Mouse (Mus musculus) lung, adult 2 months (tissue): ENCODE results near the gene Zc3h6. TPM values are rescaled to one million over a fixed set of nuclear protein-coding genes. Genes with fewer than 3 reads are reported as not detected.
A peak's percentile ranks its signal among the peaks of the same experiment; 100 is the strongest.
"Not testable (repeated sequence)": the region's sequence is repeated elsewhere in the genome, so short reads cannot be mapped to it uniquely, and the experiment has no call there.

Source experiments
- DNase-seq: peaks from one replicate; pipeline ENCODE4 v3.0.0; 2022
- H3K4me1 ChIP-seq: fragments of 200-500 bp; 2 replicates; pipeline ENCODE4 v1.6.1; 2011; ENCODE audit warnings: low read length; ENCODE audit not compliant: control insufficient read depth, insufficient read depth
- H3K4me3 ChIP-seq: fragments of 200-500 bp; replicated peaks from 2 replicates; pipeline ENCODE3; 2011; ENCODE audit warnings: low read depth, mild to moderate bottlenecking, control low read depth, low read length; ENCODE audit errors: extremely low read depth
- CTCF ChIP-seq: fragments of 200-500 bp; IDR thresholded peaks from 2 replicates; pipeline ENCODE4 v1.5.1; 2011; ENCODE audit warnings: mild to moderate bottlenecking, low read length, control low read depth; ENCODE audit not compliant: insufficient read depth
- POLR2A ChIP-seq: fragments of 200-500 bp; IDR thresholded peaks from 2 replicates; pipeline ENCODE4 v1.6.1; 2011; ENCODE audit warnings: low read depth, mild to moderate bottlenecking, control low read depth, low read length, borderline replicate concordance; ENCODE audit errors: extremely low read depth
- WGBS: fragments of 180-500 bp; shearing (Covaris S2); methylation state at CpG from one replicate; pipeline ENCODE4 v1.1.7; 2018; 5-methylcytosine and 5-hydroxymethylcytosine counted together
- polyA plus RNA-seq: library from polyadenylated mRNA; depleted of rRNA; stranded (reverse); fragments of >200 nt; gene quantifications from 2 replicates; pipeline ENCODE4 v1.2.3, GENCODE M21; 2012

Zc3h6 gene
- polyA plus RNA-seq, 1 experiment, result 1.3 TPM

DNA sequence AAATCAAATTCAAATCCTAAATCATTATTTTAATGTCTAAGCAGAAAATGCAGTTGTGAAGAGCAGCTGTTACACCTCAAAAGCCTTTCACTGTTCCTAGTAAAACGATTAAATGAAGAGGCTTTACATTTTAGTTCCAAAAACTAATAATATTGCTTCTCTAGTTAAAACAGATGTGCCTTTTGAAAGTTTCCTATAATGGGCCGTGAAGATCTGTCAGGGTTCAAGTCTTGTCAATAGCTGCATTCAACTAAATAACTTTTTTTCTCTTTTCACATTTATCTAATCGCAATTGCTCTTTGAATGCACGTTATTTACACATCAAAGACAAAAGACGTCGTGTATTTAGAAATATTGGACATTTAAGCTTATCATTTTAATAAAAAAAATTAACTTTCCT, 966 bp upstream of the Zc3h6 start:
- no peak for TF ChIP-seq POLR2A
- no peak for TF ChIP-seq CTCF
- H3K4me1 ChIP-seq, result peaks cover 2% of the 10 kb centered on the region; the same call in 1 of the 2 replicates
- peak overlapping the region; percentile 38 for H3K4me3 ChIP-seq
- DNase-seq, result no peak
- 13% methylated on average over 6 of the region's 6 CpGs for WGBS

- WGBS, result 1% methylated on average over 80 of the region's 80 CpGs
- no peak for TF ChIP-seq CTCF
- TF ChIP-seq POLR2A, result no peak
- H3K4me1 ChIP-seq, result peaks cover 2% of the 10 kb centered on the region
Observed at GRCm38 (mm10) chr2:128967661-128968441, 649 bp downstream of the Zc3h6 start, which contains the start of gene Gm10762. Gene Gm10762 (minus strand): TSS chr2:128967725.

GRCm38 (mm10) chr2:128968475-128969083, 1.4 kb downstream of the Zc3h6 start:
- DNase-seq, result no peak
- TF ChIP-seq CTCF (no peak), POLR2A (no peak)
- Histone ChIP-seq H3K4me3 (no peak overlapping the region), H3K4me1 (peaks cover 2% of the 10 kb centered on the region)

More at GRCm38 (mm10) chr2:128967661-128968441, 649 bp downstream of the Zc3h6 start, which contains the start of gene Gm10762:
- DNase-seq, result peak; percentile 84
- H3K4me3 ChIP-seq, result peak within 1 kb of the TSS; percentile 79

- TF ChIP-seq POLR2A (no peak), CTCF (no peak)
- no peaks in the 10 kb centered on the region; the same call in 1 of the 2 replicates for H3K4me1 ChIP-seq
- DNase-seq, result no peak
- no peak overlapping the region for H3K4me3 ChIP-seq
Observed at GRCm38 (mm10) chr2:128972301-128972700, 5.1 kb downstream of the Zc3h6 start.

GRCm38 (mm10) chr2:128975572-128975971, 8.4 kb downstream of the Zc3h6 start:
- no peak for DNase-seq
- Histone ChIP-seq H3K4me1 (no peaks in the 10 kb centered on the region; the same call in 1 of the 2 replicates), H3K4me3 (no peak overlapping the region)
- 70% methylated on average over 4 of the region's 4 CpGs for WGBS
- TF ChIP-seq CTCF, result no peak
- TF ChIP-seq POLR2A, result no peak

DNA sequence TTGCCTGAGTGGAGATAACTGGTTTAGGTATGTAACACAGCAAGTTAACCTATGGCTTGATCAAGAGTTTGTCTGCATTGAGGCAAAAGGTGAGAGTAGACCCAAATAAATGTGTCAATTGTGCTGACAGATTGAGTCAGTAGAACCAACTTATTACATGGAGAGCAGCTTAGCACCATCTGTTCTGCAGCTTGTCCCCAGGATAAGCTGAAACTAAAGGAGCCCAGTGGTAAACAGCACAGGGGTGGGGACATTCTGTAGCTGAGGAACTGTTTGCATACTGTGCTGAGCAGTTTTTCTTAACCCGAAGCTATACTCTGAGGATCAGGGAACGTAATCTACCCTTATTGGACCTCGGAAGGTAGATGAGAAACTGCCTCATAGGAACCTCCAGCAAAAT, 17.5 kb downstream of the Zc3h6 start:
- no peak for TF ChIP-seq POLR2A
- TF ChIP-seq CTCF, result no peak
- Histone ChIP-seq H3K4me1 (no peaks in the 10 kb centered on the region), H3K4me3 (no peak overlapping the region)
- 83% methylated on average over 3 of the region's 3 CpGs for WGBS
- no peak for DNase-seq

DNA sequence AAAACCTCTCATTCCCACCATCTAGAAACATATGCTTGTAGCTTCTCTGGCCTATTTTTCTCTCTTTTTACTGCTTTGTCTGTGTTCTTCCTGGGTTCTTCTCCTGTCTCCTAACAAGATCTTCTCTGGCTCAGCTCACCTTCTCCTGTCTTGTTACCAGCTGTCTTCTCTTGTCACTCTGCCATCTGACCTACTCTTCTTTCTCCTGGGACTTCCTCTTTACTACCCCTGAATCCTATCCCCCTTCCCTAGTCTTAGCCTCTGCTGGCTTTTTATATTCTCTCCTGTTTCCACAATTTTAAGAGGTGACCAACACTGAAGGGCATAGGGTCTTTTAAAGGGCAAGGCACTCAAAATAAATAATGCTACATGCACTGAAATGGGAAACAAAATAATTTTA, 37.7 kb downstream of the Zc3h6 start:
- Histone ChIP-seq H3K4me1 (no peaks in the 10 kb centered on the region), H3K4me3 (no peak overlapping the region)
- DNase-seq, result no peak
- no peak for TF ChIP-seq POLR2A
- no peak for TF ChIP-seq CTCF

GRCm38 (mm10) chr2:129006194-129006749, 39.1 kb downstream of the Zc3h6 start:
- Histone ChIP-seq H3K4me1 (no peaks in the 10 kb centered on the region), H3K4me3 (no peak overlapping the region)
- 74% methylated on average over 4 of the region's 4 CpGs for WGBS
- DNase-seq, result no peak
- TF ChIP-seq POLR2A, result no peak
- no peak for TF ChIP-seq CTCF

- not testable (repeated sequence) for H3K4me1 ChIP-seq, H3K4me3 ChIP-seq, DNase-seq
- 75% methylated on average over 2 of the region's 2 CpGs for WGBS
Observed at GRCm38 (mm10) chr2:129008867-129009266, 41.7 kb downstream of the Zc3h6 start.

DNA sequence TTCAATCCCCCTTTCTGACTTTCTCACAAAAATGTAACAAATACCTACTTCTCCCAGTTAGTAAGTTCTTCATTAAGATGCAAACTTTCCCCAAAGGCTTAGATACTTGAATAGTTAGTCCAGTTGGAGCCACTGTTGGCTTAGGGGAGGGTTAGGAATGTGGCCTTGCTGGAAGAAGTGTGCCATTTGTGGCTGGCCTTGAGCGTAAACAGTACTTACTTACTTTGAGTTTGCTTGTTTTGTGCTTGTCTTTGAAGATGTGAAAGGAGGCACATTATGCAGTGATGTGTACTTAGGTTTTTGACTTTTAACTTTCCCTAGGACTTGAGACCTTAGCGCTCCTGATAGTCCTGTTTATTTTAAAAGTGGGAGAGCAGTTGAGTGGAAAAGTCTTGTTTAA, 52.9 kb downstream of the Zc3h6 start:
- no peak for DNase-seq

More for the DNA sequence above, 52.9 kb downstream of the Zc3h6 start:
- WGBS, result 69% methylated on average over 2 of the region's 2 CpGs
- H3K4me1 ChIP-seq, result no peaks in the 10 kb centered on the region
- TF ChIP-seq POLR2A (no peak), CTCF (no peak)
- H3K4me3 ChIP-seq, result no peak overlapping the region
